Mouse (Mus musculus) CD8-positive naive resting alpha-beta T cell, adult 2 months (primary cell): ENCODE measurements around the gene Mpp6.

Source experiments
- DNase-seq, 2 experiments: peaks; one replicate each; pipeline ENCODE4 v3.0.0; 2022; ENCODE audit warnings: low read depth in 2 of 2, low spot score in 2 of 2

Gene Mpp6

GRCm38 (mm10) chr6:50109757-50110378, at the start of gene Mpp6:
Gene Mpp6, plus strand, starts transcription at chr6:50110241.
- DNase-seq = peak; percentile 62 to 64

- DNase-seq = no peak
Measured at GRCm38 (mm10) chr6:50066172-50066571, 43.9 kb upstream of the Mpp6 start.

- no peak for DNase-seq
Measured at GRCm38 (mm10) chr6:50068490-50068889, 41.6 kb upstream of the Mpp6 start.

- no peak for DNase-seq
Measured at GRCm38 (mm10) chr6:50075248-50075647, 34.8 kb upstream of the Mpp6 start.

- DNase-seq = no peak
Measured at GRCm38 (mm10) chr6:50076473-50076872, 33.6 kb upstream of the Mpp6 start.

- DNase-seq = no peak
Measured at GRCm38 (mm10) chr6:50080431-50080830, 29.6 kb upstream of the Mpp6 start.

- no peak for DNase-seq
Measured at GRCm38 (mm10) chr6:50085206-50085605, 24.8 kb upstream of the Mpp6 start.

GRCm38 (mm10) chr6:50089333-50089732, 20.7 kb upstream of the Mpp6 start:
- no peak for DNase-seq

- DNase-seq = no peak
Measured at GRCm38 (mm10) chr6:50090221-50090620, 19.8 kb upstream of the Mpp6 start.

GRCm38 (mm10) chr6:50091462-50092154, 18.4 kb upstream of the Mpp6 start:
- DNase-seq = no peak

GRCm38 (mm10) chr6:50109201-50109756, 762 bp upstream of the Mpp6 start:
- DNase-seq = peak; percentile 5 to 11

GRCm38 (mm10) chr6:50110379-50110941, 419 bp downstream of the Mpp6 start:
- peak; percentile 33 to 37 for DNase-seq

GRCm38 (mm10) chr6:50111111-50111655, 1.1 kb downstream of the Mpp6 start:
- no peak for DNase-seq

GRCm38 (mm10) chr6:50112775-50113174, 2.7 kb downstream of the Mpp6 start:
- peak; percentile 66 to 74 for DNase-seq

- DNase-seq = no peak
Measured at GRCm38 (mm10) chr6:50114280-50114679, 4.2 kb downstream of the Mpp6 start.

GRCm38 (mm10) chr6:50120931-50121330, 10.9 kb downstream of the Mpp6 start:
- no peak for DNase-seq

GRCm38 (mm10) chr6:50122835-50123234, 12.8 kb downstream of the Mpp6 start:
- DNase-seq = no peak

GRCm38 (mm10) chr6:50124197-50124596, 14.2 kb downstream of the Mpp6 start:
- no peak for DNase-seq

GRCm38 (mm10) chr6:50126331-50126730, 16.3 kb downstream of the Mpp6 start:
- no peak for DNase-seq

GRCm38 (mm10) chr6:50127536-50127935, 17.5 kb downstream of the Mpp6 start:
- DNase-seq = no peak

- DNase-seq = no peak
Measured at GRCm38 (mm10) chr6:50137651-50138050, 27.6 kb downstream of the Mpp6 start.

GRCm38 (mm10) chr6:50139526-50139925, 29.5 kb downstream of the Mpp6 start:
- no peak for DNase-seq
